Mouse (Mus musculus): ENCODE measurements at regions not wholly inside any gene's neighbourhood (a gene's known extent, or its start where the extent isn't known, plus 50 kb on each side); places are given as distances from the start of the nearest gene placed in this dataset.

DNA sequence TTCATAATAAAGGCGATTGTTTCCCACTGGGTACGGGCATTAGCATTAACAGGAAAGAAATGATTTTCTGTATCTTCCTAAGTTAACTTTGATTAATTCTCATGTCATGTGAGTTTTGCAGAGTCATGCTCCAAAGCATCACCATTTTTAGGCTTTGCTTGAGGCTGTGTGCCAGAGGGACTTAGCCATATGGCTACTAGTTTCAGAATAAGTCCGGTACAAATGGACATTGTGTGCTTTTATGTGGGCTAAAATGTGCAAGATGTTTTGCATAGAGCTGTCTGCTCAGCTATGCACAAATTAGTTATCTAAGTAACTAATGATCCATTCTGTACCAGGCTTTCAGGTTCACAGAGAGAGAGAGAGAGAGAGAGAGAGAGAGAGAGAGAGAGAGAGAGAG, 406.2 kb upstream of the Tmem132c start:
- TF ChIP-seq GATA1 (IDR thresholded peaks at IDR 0.05; ENCODE audit: borderline replicate concordance, low read length) (no peak), FLI1 (IDR thresholded peaks at IDR 0.05; ENCODE audit: low read length) (no peak)
